Mouse (Mus musculus) midbrain, embryonic 13.5 days (tissue): ENCODE data around the gene Nynrin. TPM values are rescaled to one million over a fixed set of nuclear protein-coding genes. Genes with fewer than 3 reads are reported as not detected.

ENCODE experiments used
- ATAC-seq: fragments of 200-750 bp; cut with Nextera tagmentation; 2 replicates; pipeline ENCODE4 v1.8.0; 2017; ENCODE audit warnings: mild to moderate bottlenecking, moderate TSS enrichment, moderate library complexity
- H3K27ac ChIP-seq: fragments of 300-500 bp; sonication (generic); 2 replicates; pipeline ENCODE4 v1.5.1; 2015; ENCODE audit warnings: inconsistent platforms, mild to moderate bottlenecking, moderate library complexity
- H3K27me3 ChIP-seq: fragments of 300-500 bp; sonication (generic); 2 replicates; pipeline ENCODE4 v1.6.1; 2015; ENCODE audit warnings: mild to moderate bottlenecking, inconsistent platforms
- H3K36me3 ChIP-seq: fragments of 300-500 bp; sonication (generic); 2 replicates; pipeline ENCODE4 v1.6.1; 2015; ENCODE audit warnings: mild to moderate bottlenecking, inconsistent platforms
- H3K4me1 ChIP-seq: fragments of 300-500 bp; sonication (generic); replicated peaks from 2 replicates; pipeline ENCODE4 v1.6.1; 2015; ENCODE audit warnings: inconsistent platforms
- H3K4me2 ChIP-seq: fragments of 300-500 bp; sonication (generic); replicated peaks from 2 replicates; pipeline ENCODE4 v1.6.1; 2015; ENCODE audit warnings: moderate library complexity, mild to moderate bottlenecking, inconsistent platforms
- H3K4me3 ChIP-seq: fragments of 300-500 bp; sonication (generic); replicated peaks from 2 replicates; pipeline ENCODE4 v1.5.1; 2015; ENCODE audit warnings: mild to moderate bottlenecking, inconsistent platforms
- H3K9ac ChIP-seq: fragments of 300-500 bp; sonication (generic); replicated peaks from 2 replicates; pipeline ENCODE4 v1.6.1; 2015; ENCODE audit warnings: mild to moderate bottlenecking, inconsistent platforms
- H3K9me3 ChIP-seq: fragments of 300-500 bp; sonication (generic); 2 replicates; pipeline ENCODE4 v1.6.1; 2016; ENCODE audit warnings: mild to moderate bottlenecking, inconsistent platforms
- WGBS: fragments of 180-500 bp; shearing (Covaris S2); methylation state at CpG from one replicate; pipeline ENCODE4 v1.1.7; 2015; 5-methylcytosine and 5-hydroxymethylcytosine counted together
- polyA plus RNA-seq: library from polyadenylated mRNA; unstranded; fragments of >200 nt; fragmentation: Nextera tagmentation; extraction: Ambion mirVana; gene quantifications from 2 replicates; pipeline ENCODE4 v1.2.1, GENCODE M21; 2015

Nynrin gene
- 13.4 and 13.5 TPM in 2 replicates for polyA plus RNA-seq

DNA sequence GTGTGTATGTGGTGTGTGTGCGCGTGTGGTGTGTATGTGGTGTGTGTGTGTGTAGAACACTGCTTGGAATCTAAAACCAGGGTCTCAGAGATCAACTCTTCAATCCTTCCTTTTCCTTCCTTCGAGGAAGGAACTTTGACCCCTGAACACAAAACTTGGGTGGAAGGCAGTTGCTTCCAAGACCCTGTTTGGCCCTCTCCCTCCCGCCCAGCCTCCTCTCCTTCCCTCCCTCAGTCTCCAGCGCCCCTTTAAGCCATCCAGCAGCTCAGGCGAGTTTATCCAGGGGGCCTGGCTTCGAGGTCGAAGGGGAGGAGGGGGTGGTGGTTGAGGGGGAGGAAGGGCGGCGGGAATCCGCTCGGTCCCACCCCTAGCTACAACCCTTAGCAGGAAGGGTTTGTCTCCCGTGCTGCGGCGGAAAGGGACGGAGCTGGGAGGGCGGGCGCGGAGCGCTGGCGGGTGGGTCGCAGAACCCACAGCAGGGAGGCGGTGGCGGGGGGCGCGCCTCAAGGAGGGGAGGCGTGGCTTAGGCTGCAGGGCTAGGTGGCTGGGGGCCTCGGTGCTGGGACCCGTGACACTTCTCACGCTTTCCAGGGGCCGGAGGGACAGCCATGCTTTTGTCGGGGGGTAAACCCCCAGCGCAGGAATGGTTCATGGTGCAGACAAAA lies at the start of gene Nynrin:
TSS of gene Nynrin (plus strand) at position 390 of the 665 bp plus-strand sequence.
- Histone ChIP-seq H3K9me3 (no peaks in the 10 kb centered on the region), H3K27me3 (no peaks in the 10 kb centered on the region), H3K4me3 (peak within 1 kb of the TSS; percentile 74), H3K9ac (peak within 1 kb of the TSS; percentile 89), H3K4me1 (peaks cover 57% of the 10 kb centered on the region), H3K36me3 (no peaks in the 10 kb centered on the region), H3K4me2 (peak within 1 kb of the TSS; percentile 85), H3K27ac (peak within 1 kb of the TSS; percentile 90)
- WGBS, result 3% methylated on average over 33 of the region's 33 CpGs
- peak; percentile 85 for ATAC-seq

DNA sequence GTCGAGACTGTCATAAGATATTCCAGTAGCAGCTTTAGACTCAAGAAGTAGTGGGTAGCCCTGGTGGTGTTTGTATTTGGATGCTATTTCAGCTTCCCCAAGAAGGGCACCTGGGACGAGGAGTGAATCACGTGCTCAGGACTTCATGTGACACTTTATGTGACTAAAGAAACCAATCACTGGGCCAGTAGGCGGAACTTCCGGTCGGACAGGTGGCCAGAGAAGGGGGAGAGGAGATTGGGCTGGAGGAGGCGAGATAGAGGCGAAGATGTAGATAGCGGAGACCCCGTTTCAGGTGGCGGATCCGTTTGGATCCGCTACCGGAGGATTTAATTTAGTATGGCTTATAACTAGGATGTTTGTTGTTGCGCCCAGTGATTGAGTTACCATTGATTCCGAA lies 38.9 kb upstream of the Nynrin start:
- H3K27me3 ChIP-seq, result no peaks in the 10 kb centered on the region
- peak overlapping the region; percentile 60 for H3K9ac ChIP-seq
- H3K36me3 ChIP-seq, result no peaks in the 10 kb centered on the region
- 26% methylated on average over 16 of the region's 16 CpGs for WGBS
- H3K4me1 ChIP-seq, result peaks cover 8% of the 10 kb centered on the region
- peak; percentile 83 for ATAC-seq
- no peaks in the 10 kb centered on the region for H3K9me3 ChIP-seq
- peak overlapping the region; percentile 69 for H3K4me2 ChIP-seq
- H3K27ac ChIP-seq, result peak overlapping the region; percentile 45; the same call in 1 of the 2 replicates
- H3K4me3 ChIP-seq, result peak overlapping the region; percentile 51

DNA sequence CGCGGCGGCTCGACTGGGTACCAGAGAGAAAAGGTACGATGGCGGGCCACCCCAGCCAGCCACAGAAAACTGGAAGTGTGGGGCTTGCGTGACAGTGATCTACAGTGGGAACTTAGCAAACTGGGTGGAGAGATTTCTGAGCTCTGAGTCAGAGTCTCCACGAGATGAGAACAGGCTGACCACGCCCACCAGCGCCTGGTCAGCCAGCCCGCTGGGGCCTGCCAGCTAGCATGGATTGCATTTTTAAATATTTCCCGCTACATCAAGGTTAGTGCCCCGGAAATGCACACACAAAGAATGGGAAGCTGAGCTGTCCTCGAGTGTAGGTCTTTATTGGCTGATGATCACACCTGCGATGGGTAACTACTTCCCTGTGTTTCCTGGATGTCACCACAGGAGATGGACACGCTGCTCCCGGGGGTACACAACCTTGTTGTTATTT lies 38.5 kb upstream of the Nynrin start:
- H3K9me3 ChIP-seq, result no peaks in the 10 kb centered on the region
- peak overlapping the region; percentile 45; the same call in 1 of the 2 replicates for H3K27ac ChIP-seq
- H3K4me1 ChIP-seq, result peaks cover 8% of the 10 kb centered on the region
- peak overlapping the region; percentile 69 for H3K4me2 ChIP-seq
- ATAC-seq, result peak; percentile 81
- H3K36me3 ChIP-seq, result no peaks in the 10 kb centered on the region
- H3K9ac ChIP-seq, result peak overlapping the region; percentile 60
- WGBS, result 15% methylated on average over 17 of the region's 17 CpGs
- H3K4me3 ChIP-seq, result peak overlapping the region; percentile 51
- no peaks in the 10 kb centered on the region for H3K27me3 ChIP-seq

DNA sequence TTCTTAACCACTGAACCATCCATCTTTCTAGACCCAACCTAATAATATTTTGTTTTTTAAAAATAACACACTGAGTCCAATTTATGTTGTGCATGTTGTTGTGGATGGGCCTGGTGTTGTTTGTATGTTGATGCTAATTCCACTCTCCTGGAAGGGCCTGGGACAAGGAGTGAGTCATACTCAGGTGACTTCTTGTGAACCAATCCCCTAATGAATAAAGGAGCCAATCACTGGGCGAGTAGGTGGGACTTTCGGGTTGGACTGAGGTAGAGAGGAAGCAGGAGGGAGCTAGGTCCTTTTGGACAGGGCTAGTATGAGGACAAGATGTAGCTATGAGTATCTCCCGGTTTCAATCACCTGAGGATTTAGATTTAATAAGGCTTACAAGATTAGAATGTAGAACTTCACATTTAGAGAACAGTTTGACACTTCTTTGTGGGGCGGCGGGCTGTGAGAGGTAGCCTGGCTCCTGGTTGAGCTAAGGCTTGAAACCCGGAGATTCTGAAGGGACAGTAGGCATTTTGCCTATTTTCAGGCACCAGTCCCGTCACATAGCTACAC lies 33.9 kb upstream of the Nynrin start:
- Histone ChIP-seq H3K4me1 (peaks cover 31% of the 10 kb centered on the region), H3K9me3 (no peaks in the 10 kb centered on the region), H3K4me3 (no peak overlapping the region), H3K27me3 (peaks cover 3% of the 10 kb centered on the region; the same call in 1 of the 2 replicates), H3K36me3 (no peaks in the 10 kb centered on the region), H3K4me2 (no peak overlapping the region), H3K27ac (no peak overlapping the region), H3K9ac (no peak overlapping the region)
- ATAC-seq, result no peak
- 77% methylated on average over 7 of the region's 7 CpGs for WGBS

DNA sequence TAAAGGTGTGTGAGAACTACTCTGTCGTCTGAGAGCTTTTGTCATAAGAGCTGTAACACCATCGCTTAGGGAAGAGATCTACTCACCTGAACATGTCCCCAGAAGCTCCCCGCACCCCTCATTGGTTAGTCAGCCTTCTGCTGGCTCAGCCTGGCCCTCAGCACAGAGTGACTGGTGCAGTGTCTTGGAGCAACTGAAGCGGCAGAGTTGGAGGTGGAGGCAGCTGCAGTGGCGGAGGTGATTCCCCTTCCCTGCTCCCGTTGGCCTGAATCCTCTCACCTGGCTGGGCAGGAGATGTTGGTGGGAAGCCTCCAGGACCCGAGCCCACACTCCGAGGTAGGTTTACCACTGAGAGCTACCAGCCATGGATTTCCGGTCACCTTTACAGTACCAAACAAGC lies 33.2 kb upstream of the Nynrin start:
- ATAC-seq, result no peak
- no peaks in the 10 kb centered on the region for H3K36me3 ChIP-seq
- 86% methylated on average over 9 of the region's 9 CpGs for WGBS
- H3K9me3 ChIP-seq, result no peaks in the 10 kb centered on the region
- no peak overlapping the region for H3K9ac ChIP-seq
- H3K4me1 ChIP-seq, result peaks cover 34% of the 10 kb centered on the region
- H3K4me2 ChIP-seq, result no peak overlapping the region
- H3K27me3 ChIP-seq, result peaks cover 5% of the 10 kb centered on the region
- no peak overlapping the region for H3K4me3 ChIP-seq
- no peak overlapping the region for H3K27ac ChIP-seq

- Histone ChIP-seq H3K4me1 (peaks cover 45% of the 10 kb centered on the region), H3K27ac (peak overlapping the region; percentile 88), H3K36me3 (no peaks in the 10 kb centered on the region), H3K27me3 (peaks cover 24% of the 10 kb centered on the region), H3K4me2 (peak overlapping the region; percentile 87), H3K9me3 (no peaks in the 10 kb centered on the region), H3K4me3 (peak overlapping the region; percentile 65), H3K9ac (peak overlapping the region; percentile 74)
- no peak for ATAC-seq
- 7% methylated on average over 13 of the region's 13 CpGs for WGBS
Observed at GRCm38 (mm10) chr14:55822435-55822990, 31.3 kb upstream of the Nynrin start.

- H3K36me3 ChIP-seq, result no peaks in the 10 kb centered on the region
- peaks cover 45% of the 10 kb centered on the region for H3K4me1 ChIP-seq
- H3K27ac ChIP-seq, result peak within 1 kb of the TSS; percentile 88
- under 1% methylated on average over 42 of the region's 46 CpGs for WGBS
- H3K9ac ChIP-seq, result peak within 1 kb of the TSS; percentile 74
- peak within 1 kb of the TSS; percentile 65 for H3K4me3 ChIP-seq
- peaks cover 25% of the 10 kb centered on the region for H3K27me3 ChIP-seq
- peak; percentile 76 for ATAC-seq
- H3K9me3 ChIP-seq, result no peaks in the 10 kb centered on the region
- peak within 1 kb of the TSS; percentile 87 for H3K4me2 ChIP-seq
Observed at GRCm38 (mm10) chr14:55822991-55823762, 30.6 kb upstream of the Nynrin start, which contains the start of gene Nfatc4. TSS of gene Nfatc4 (plus strand) at chr14:55823144.

- Histone ChIP-seq H3K9ac (peak overlapping the region; percentile 74), H3K27ac (peak overlapping the region; percentile 88)
- 0 out of 2 replicates have a peak, but pooled peaks have one; percentile 7 for ATAC-seq
Observed at GRCm38 (mm10) chr14:55824001-55824480, 29.8 kb upstream of the Nynrin start.

DNA sequence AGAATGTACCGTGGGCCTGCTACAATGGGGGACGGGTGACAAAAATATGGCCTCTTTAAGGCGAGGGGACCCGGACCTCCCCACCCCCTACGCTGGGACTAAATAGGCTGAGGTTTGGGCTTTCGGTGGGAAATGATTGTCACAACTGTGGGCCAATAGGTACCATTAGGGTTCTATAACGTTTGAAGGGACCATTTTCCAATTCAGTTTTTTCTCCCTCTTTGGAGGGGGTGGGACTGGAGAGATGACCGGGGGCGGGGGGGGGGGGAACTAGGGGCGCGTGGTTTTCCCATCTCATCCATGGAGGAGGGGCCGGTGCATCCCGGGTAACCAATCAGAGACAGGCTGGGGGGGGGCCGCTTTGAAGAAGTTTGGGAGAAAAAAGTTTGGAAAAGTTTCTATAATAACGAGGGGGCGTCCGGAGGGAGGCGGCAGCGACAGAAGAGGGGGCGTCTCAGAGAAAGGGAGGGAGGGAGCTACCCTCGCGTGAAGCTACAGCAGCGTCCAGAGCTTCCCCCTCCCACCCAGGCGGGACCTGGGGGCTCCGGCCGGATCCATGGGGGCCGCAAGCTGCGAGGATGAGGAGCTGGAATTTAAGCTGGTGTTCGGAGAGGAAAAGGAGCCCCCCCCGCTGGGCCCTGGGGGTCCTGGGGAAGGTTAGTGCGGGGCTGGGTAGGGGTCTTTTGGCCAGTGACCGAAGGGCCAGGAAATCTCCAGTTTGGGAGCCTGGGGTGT lies 29.2 kb upstream of the Nynrin start:
- peaks cover 25% of the 10 kb centered on the region for H3K27me3 ChIP-seq
- WGBS, result under 1% methylated on average over 32 of the region's 32 CpGs
- 0 out of 2 replicates have a peak, but pooled peaks have one; percentile 13 for ATAC-seq

More at GRCm38 (mm10) chr14:55824001-55824480, 29.8 kb upstream of the Nynrin start:
- peaks cover 45% of the 10 kb centered on the region for H3K4me1 ChIP-seq
- H3K4me2 ChIP-seq, result peak overlapping the region; percentile 87
- WGBS, result 1% methylated on average over 10 of the region's 10 CpGs
- H3K9me3 ChIP-seq, result no peaks in the 10 kb centered on the region
- H3K4me3 ChIP-seq, result peak overlapping the region; percentile 65
- H3K36me3 ChIP-seq, result no peaks in the 10 kb centered on the region
- H3K27me3 ChIP-seq, result peaks cover 25% of the 10 kb centered on the region

GRCm38 (mm10) chr14:55825216-55826051 lies 28.4 kb upstream of the Nynrin start:
- peaks cover 45% of the 10 kb centered on the region for H3K4me1 ChIP-seq
- ATAC-seq, result peak; percentile 43; the same call in 1 of the 2 replicates
- 0% methylated on average over 18 of the region's 37 CpGs for WGBS
- peak overlapping the region; percentile 87 for H3K4me2 ChIP-seq
- peak overlapping the region; percentile 65 for H3K4me3 ChIP-seq
- no peaks in the 10 kb centered on the region for H3K36me3 ChIP-seq
- H3K27me3 ChIP-seq, result peaks cover 25% of the 10 kb centered on the region
- no peaks in the 10 kb centered on the region for H3K9me3 ChIP-seq
- H3K27ac ChIP-seq, result peak overlapping the region; percentile 16; the same call in 1 of the 2 replicates
- H3K9ac ChIP-seq, result peak overlapping the region; percentile 67

More for the DNA sequence above, 29.2 kb upstream of the Nynrin start:
- peak overlapping the region; percentile 88 for H3K27ac ChIP-seq
- no peaks in the 10 kb centered on the region for H3K36me3 ChIP-seq
- H3K4me2 ChIP-seq, result peak overlapping the region; percentile 87
- H3K4me3 ChIP-seq, result peak overlapping the region; percentile 65
- peak overlapping the region; percentile 67 for H3K9ac ChIP-seq
- H3K4me1 ChIP-seq, result peaks cover 45% of the 10 kb centered on the region
- H3K9me3 ChIP-seq, result no peaks in the 10 kb centered on the region
